Mouse (Mus musculus) G1E (cell line): ENCODE measurements at regions not wholly inside any gene's neighbourhood (a gene's known extent, or its start where the extent isn't known, plus 50 kb on each side); places are given as distances from the start of the nearest gene placed in this dataset.

Source experiments
- ATAC-seq: 2 replicates; pipeline ENCODE4 v1.8.0; 2016; ENCODE audit warnings: mild to moderate bottlenecking; ENCODE audit not compliant: insufficient number of reproducible peaks, poor library complexity, low FRiP score, severe bottlenecking; ENCODE audit errors: extremely low read depth
- DNase-seq: peaks from one replicate; pipeline ENCODE4 v3.0.0; 2012; ENCODE audit warnings: low spot score
- H3K27me3 ChIP-seq: 2 replicates; pipeline ENCODE4 v1.6.1; 2012; ENCODE audit warnings: mild to moderate bottlenecking, low read length, inconsistent platforms; ENCODE audit not compliant: insufficient read depth
- H3K36me3 ChIP-seq: replicated peaks from 2 replicates; pipeline ENCODE3; 2012; ENCODE audit warnings: mild to moderate bottlenecking, inconsistent platforms
- H3K4me1 ChIP-seq: 2 replicates; pipeline ENCODE4 v1.6.1; 2012; ENCODE audit warnings: low read depth, low read length, inconsistent platforms, mixed read lengths; ENCODE audit not compliant: insufficient read depth
- H3K4me3 ChIP-seq: 2 replicates; pipeline ENCODE4 v1.5.1; 2012; ENCODE audit warnings: low read depth, mild to moderate bottlenecking, inconsistent platforms, low read length, moderate library complexity, mixed read lengths
- H3K9me3 ChIP-seq: replicated peaks from 2 replicates; pipeline ENCODE4 v1.6.1; 2012; ENCODE audit warnings: inconsistent platforms
- CTCF ChIP-seq: IDR thresholded peaks from 2 replicates; pipeline ENCODE4 v1.5.1; 2012; ENCODE audit warnings: low read depth, low read length, inconsistent platforms, mixed read lengths
- GATA1 ChIP-seq: IDR thresholded peaks from 2 replicates; pipeline ENCODE4 v1.6.1; 2012; ENCODE audit warnings: borderline replicate concordance, low read length, inconsistent platforms, mixed read lengths
- GATA2 ChIP-seq: IDR thresholded peaks from 2 replicates; pipeline ENCODE4 v1.6.1; 2012; ENCODE audit warnings: low read depth, low read length, inconsistent platforms, borderline replicate concordance
- POLR2AphosphoS5 ChIP-seq: IDR thresholded peaks from 2 replicates; pipeline ENCODE4 v1.6.1; 2012; ENCODE audit warnings: low read depth, low read length, inconsistent platforms; ENCODE audit not compliant: insufficient replicate concordance
- TAL1 ChIP-seq: conservative IDR thresholded peaks from 2 replicates; pipeline ENCODE4 v1.6.1; 2012; ENCODE audit warnings: low read depth, low read length, inconsistent platforms, mixed read lengths

DNA sequence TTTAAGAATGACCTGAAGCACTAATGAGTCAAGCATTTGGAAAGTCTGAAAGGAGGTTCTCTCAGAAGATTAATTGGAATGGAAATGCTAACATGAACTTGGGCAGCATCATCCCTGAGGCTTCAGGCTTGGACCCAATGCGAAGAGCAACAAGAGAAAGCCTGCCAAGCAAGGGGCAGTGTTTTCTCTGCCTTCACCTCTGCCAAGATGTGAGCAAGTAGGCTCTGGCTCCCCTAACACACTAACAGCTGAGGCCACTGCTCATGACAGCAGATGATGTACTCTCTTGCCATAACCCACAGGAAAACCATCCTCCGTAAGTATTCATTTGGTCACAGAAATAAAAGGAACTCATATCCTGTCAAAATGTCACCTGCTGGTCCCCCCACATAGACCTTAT lies 341.9 kb downstream of the Meis1 start:
- H3K4me3 ChIP-seq: no peak overlapping the region
- H3K9me3 ChIP-seq: no peaks in the 10 kb centered on the region
- H3K36me3 ChIP-seq: no peaks in the 10 kb centered on the region
- TF ChIP-seq POLR2AphosphoS5 (no peak), CTCF (no peak), GATA2 (no peak), TAL1 (no peak)
- H3K4me1 ChIP-seq: no peaks in the 10 kb centered on the region
- H3K27me3 ChIP-seq: no peaks in the 10 kb centered on the region
- no peak for ATAC-seq
- no peak for DNase-seq

- Histone ChIP-seq H3K27me3 (no peaks in the 10 kb centered on the region), H3K36me3 (no peaks in the 10 kb centered on the region), H3K4me1 (no peaks in the 10 kb centered on the region), H3K4me3 (no peak overlapping the region), H3K9me3 (no peaks in the 10 kb centered on the region)
- ATAC-seq: no peak
- no peak for DNase-seq
- TF ChIP-seq POLR2AphosphoS5 (no peak), GATA2 (no peak), GATA1 (no peak), TAL1 (no peak), CTCF (no peak)
These were observed 347.8 kb downstream of the Meis1 start for GRCm38 (mm10) chr11:18670967-18671366.

- no peak for DNase-seq
- no peak for TF ChIP-seq POLR2AphosphoS5
- no peak for TF ChIP-seq GATA1
- TF ChIP-seq TAL1: no peak
- no peak for TF ChIP-seq CTCF
- no peak for TF ChIP-seq GATA2
- Histone ChIP-seq H3K36me3 (no peaks in the 10 kb centered on the region), H3K9me3 (no peaks in the 10 kb centered on the region), H3K4me3 (no peak overlapping the region), H3K27me3 (no peaks in the 10 kb centered on the region), H3K4me1 (no peaks in the 10 kb centered on the region)
- ATAC-seq: no peak
These were observed 349.5 kb downstream of the Meis1 start for GRCm38 (mm10) chr11:18669322-18669721.

DNA sequence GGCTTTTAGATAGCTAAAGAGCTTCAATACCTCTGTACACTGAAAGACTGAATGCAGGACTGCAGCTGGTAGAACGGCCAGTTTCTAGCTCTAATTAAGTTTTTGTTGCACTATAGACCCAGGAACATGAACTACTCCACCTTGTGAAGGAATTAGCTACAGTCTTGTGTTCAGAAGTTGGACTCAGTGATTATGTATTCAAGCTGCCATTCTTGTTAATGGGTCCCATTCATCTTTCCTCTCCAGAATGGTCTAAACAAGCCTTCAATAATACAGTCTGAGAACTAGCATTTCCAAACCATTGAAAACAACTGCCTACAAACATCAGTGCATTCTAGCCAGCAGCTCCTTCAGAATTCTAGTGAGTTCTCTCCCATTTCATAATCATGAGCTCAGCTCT lies 362.4 kb downstream of the Meis1 start:
- DNase-seq (no peak), ATAC-seq (no peak)
- no peaks in the 10 kb centered on the region for H3K4me1 ChIP-seq
- no peaks in the 10 kb centered on the region for H3K27me3 ChIP-seq
- H3K9me3 ChIP-seq: no peaks in the 10 kb centered on the region
- H3K36me3 ChIP-seq: no peaks in the 10 kb centered on the region
- H3K4me3 ChIP-seq: no peak overlapping the region
- TF ChIP-seq CTCF: no peak
- no peak for TF ChIP-seq TAL1
- TF ChIP-seq POLR2AphosphoS5: no peak
- no peak for TF ChIP-seq GATA1
- TF ChIP-seq GATA2: no peak

- Histone ChIP-seq H3K27me3 (no peaks in the 10 kb centered on the region), H3K4me1 (no peaks in the 10 kb centered on the region), H3K4me3 (no peak overlapping the region), H3K9me3 (no peaks in the 10 kb centered on the region), H3K36me3 (no peaks in the 10 kb centered on the region)
- DNase-seq (no peak), ATAC-seq (no peak)
- no peak for TF ChIP-seq GATA2
- TF ChIP-seq CTCF: no peak
- TF ChIP-seq TAL1: no peak
- no peak for TF ChIP-seq POLR2AphosphoS5
- no peak for TF ChIP-seq GATA1
These were observed 386.6 kb downstream of the Meis1 start for GRCm38 (mm10) chr11:18631975-18632773.

GRCm38 (mm10) chr11:18631570-18631969 lies 387.2 kb downstream of the Meis1 start:
- Histone ChIP-seq H3K27me3 (no peaks in the 10 kb centered on the region), H3K9me3 (no peaks in the 10 kb centered on the region), H3K36me3 (no peaks in the 10 kb centered on the region), H3K4me3 (no peak overlapping the region), H3K4me1 (no peaks in the 10 kb centered on the region)
- TF ChIP-seq GATA2: no peak
- no peak for TF ChIP-seq GATA1
- TF ChIP-seq TAL1: no peak
- TF ChIP-seq CTCF: no peak
- TF ChIP-seq POLR2AphosphoS5: no peak
- no peak for ATAC-seq
- no peak for DNase-seq
